ENCODE assay signal across 27 mouse cellular contexts in the genomic region with DNA sequence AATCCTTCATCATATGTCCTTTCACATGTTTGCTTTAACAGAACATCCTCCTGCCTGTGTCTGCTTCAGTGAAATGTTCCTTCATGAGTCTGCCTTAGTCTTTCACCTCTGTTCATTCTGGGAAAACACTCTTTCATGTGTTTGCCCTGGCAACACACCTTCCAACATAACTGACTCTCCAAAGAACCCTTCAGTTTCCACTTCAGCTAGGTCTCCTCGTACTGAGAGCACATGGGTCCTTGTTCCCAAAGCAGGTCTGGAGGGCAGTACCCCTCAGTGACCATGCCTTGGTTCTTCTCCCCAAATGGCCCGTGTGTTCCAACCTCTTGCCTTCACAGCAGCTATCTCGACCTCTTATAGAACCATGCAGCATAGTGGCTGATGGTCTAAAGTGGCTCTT. TPM values are rescaled to one million over a fixed set of nuclear protein-coding genes. Genes with fewer than 3 reads are reported as not detected.
"Had no signal": no experiment of that assay in that cellular context is flagged by ENCODE, and none has a peak within 500 bp of the region (broad histone marks: within the 10 kb centered on the region; RNA-seq: fewer than 3 reads in every experiment).

No protein-coding gene starts in this region.

- H3K4me2 ChIP-seq: liver, embryonic 12.5 days; lung, embryonic 15.5 days; midbrain, embryonic 12.5 days; neural tube, embryonic 13.5 days; neural tube, embryonic 15.5 days had no signal

- H3K36me3 ChIP-seq: lung, embryonic 15.5 days; midbrain, embryonic 10.5 days; midbrain, embryonic 12.5 days; neural tube, embryonic 13.5 days; neural tube, embryonic 15.5 days had no signal

- H3K27ac ChIP-seq: liver, embryonic 12.5 days; liver, embryonic 14.5 days; lung, embryonic 15.5 days; midbrain, embryonic 10.5 days; midbrain, embryonic 12.5 days; neural tube, embryonic 13.5 days; neural tube, embryonic 15.5 days had no signal

- H3K27me3 ChIP-seq: liver, embryonic 12.5 days; lung, embryonic 15.5 days; midbrain, embryonic 12.5 days; neural tube, embryonic 13.5 days; neural tube, embryonic 15.5 days had no signal

- H3K4me3 ChIP-seq: liver, embryonic 12.5 days; lung, embryonic 15.5 days; midbrain, embryonic 10.5 days; midbrain, embryonic 12.5 days; myocyte; neural tube, embryonic 13.5 days; neural tube, embryonic 15.5 days had no signal

- DNase-seq: midbrain, embryonic 14.5 days; retina, postnatal 1 day; right cerebral cortex, adult 18-20 months; right cerebral cortex, postnatal 25 days; right cerebral cortex, postnatal 4 days; spleen, adult 18-20 months; thymus, adult 18-20 months; thymus, postnatal 14 days; thymus, postnatal 36 days had no signal

- H3K9me3 ChIP-seq: liver, embryonic 12.5 days; lung, embryonic 15.5 days; midbrain, embryonic 10.5 days; midbrain, embryonic 12.5 days; neural tube, embryonic 13.5 days; neural tube, embryonic 15.5 days had no signal

- H3K4me1 ChIP-seq: lung, embryonic 15.5 days had no signal

- ATAC-seq: liver, embryonic 12.5 days; midbrain, embryonic 16.5 days had no signal

- H3K9ac ChIP-seq: liver, embryonic 12.5 days; liver, embryonic 14.5 days; lung, embryonic 15.5 days; midbrain, embryonic 12.5 days; neural tube, embryonic 13.5 days; neural tube, embryonic 15.5 days had no signal

RNA-seq across cellular contexts. Expression of gene Dnajb8, which starts 45.0 kb away (rescaled TPM):
- total RNA-seq: liver, adult 2 months; megakaryocyte, adult 5-6 weeks; megakaryocyte-erythroid progenitor cell, adult 5-6 weeks had no signal
- polyA plus RNA-seq: liver, adult 2 months; liver, embryonic 12.5 days; liver, embryonic 14.5 days; liver, embryonic 16.5 days; lung, embryonic 15.5 days; midbrain, embryonic 10.5 days; midbrain, embryonic 12.5 days; midbrain, embryonic 14.5 days; midbrain, embryonic 16.5 days; myocyte; neural tube, embryonic 11.5 days; neural tube, embryonic 13.5 days; neural tube, embryonic 15.5 days; small intestine, adult 2 months; stomach, embryonic 14.5 days; stomach, embryonic 16.5 days; thymus, postnatal 0 days had no signal
